Mouse (Mus musculus) large intestine, adult 2 months (tissue): ENCODE data around the gene Jup. TPM values are rescaled to one million over a fixed set of nuclear protein-coding genes. Genes with fewer than 3 reads are reported as not detected.
"Not testable (repeated sequence)": the region's sequence is repeated elsewhere in the genome, so short reads cannot be mapped to it uniquely, and the experiment has no call there.

ENCODE experiments used
- DNase-seq: peaks from one replicate; pipeline ENCODE4 v3.0.0-alpha.2; 2012; ENCODE audit warnings: low read depth, low spot score
- WGBS: fragments of 180-500 bp; shearing (Covaris S2); methylation state at CpG from one replicate; pipeline ENCODE4 v1.1.7; 2018; 5-methylcytosine and 5-hydroxymethylcytosine counted together
- polyA plus RNA-seq: library from polyadenylated mRNA; depleted of rRNA; stranded (reverse); fragments of >200 nt; gene quantifications from 2 replicates; pipeline ENCODE4 v1.2.3, GENCODE M21; 2012; rRNA removed

Jup gene
- polyA plus RNA-seq, 1 experiment: 216 TPM

DNA sequence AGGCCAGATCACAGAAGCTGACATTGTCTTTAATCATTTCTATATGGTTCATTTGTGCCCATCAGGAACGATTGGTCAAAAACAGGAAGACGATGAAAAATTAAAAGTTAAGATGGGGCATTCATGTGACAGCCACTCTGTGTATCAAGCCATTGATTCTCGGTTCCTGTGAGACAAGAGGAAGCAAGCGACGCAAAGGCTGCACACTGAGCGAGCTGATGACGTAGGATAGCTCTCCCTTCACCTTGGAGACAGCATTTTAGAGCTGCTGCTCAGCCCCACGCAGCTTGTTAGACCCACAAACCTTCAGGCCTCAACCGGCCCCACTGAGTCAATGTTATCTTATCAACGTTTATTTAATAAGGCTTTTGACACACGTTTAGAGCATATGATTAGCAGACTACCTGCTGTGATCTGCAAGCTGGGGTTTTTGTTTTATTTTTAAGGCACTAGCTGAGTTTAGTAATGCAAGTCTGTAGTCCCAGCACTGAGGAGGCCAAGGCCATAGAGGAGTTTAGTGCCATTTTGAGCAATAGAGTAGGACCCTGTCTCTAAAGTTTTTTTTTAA lies 72.4 kb downstream of the Jup start:
- WGBS: 76% methylated on average over 11 of the region's 11 CpGs
- DNase-seq: no peak

GRCm38 (mm10) chr11:100323578-100323977 lies 74.0 kb downstream of the Jup start:
- 18% methylated on average over 3 of the region's 3 CpGs for WGBS

GRCm38 (mm10) chr11:100322591-100323258 lies 74.8 kb downstream of the Jup start:
- no peak for DNase-seq
- WGBS: 25% methylated on average over 3 of the region's 3 CpGs

More at GRCm38 (mm10) chr11:100323578-100323977, 74.0 kb downstream of the Jup start:
- DNase-seq: peak; percentile 59

DNA sequence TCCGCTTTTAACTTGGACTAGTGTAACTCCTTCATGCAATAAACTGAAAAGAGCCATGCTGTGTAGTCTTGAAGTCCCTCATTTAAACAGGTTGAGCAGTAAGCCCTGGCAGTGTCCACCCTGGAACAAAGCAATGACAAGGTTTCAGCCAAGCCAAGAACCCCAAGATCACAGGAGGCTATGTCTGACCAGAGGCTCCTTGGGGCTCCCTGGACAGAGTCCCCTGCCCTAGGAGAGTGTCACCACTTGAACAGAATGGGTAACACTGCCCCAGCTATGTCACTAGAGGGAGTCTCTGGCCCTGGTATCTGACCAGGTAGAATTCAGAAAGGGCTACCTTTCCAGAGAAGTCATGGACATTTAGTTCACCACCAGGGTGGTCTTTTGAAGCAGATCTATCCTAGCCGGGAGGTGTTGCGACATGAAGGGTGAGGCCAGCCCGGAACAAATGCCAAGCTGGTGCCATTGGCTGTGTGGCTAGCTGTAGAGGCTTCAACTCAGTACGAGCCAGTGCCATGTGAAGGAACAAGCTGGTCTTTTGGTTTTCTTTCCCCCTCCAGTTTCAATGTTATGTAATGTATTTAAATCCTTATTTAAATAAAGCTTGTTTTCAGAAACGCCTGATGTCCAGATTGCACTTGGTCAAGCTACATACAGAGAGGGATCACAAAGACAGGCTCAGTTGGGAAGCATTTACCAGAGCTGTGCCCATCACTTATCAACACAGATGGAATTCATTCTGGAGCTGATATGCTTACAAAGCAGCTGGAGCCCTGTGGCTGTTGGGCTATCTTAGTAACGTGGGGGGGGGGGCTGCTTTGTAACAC lies 75.9 kb downstream of the Jup start:
- not testable (repeated sequence) for DNase-seq
- 29% methylated on average over 7 of the region's 7 CpGs for WGBS

DNA sequence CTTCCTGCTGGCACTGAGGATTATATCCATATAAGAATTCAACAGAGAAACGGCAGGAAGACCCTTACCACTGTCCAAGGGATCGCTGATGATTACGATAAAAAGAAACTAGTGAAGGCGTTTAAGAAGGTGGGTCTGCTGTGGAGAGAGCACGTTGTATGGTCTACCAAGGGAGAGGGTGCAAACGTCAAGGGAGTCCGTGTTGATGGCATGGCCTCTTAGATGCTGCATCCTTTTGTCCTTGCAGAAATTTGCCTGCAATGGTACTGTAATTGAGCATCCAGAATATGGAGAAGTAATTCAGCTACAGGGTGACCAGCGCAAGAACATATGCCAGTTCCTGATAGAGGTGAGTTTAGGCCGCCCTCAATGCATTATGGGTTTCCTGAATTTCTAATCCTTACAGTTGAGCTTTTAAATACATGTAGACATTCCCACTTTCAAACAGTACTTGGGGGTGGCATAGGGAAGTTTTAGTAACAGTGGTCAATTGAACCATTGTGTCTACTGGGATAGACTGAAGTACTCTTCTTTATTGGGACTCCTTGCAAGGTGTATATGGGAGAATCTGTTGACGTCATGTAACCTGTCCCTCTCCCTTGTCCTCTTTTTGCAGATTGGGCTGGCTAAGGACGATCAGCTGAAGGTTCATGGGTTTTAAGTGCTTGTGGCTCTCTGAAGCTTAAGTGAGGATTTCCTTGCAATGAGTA lies 76.7 kb downstream of the Jup start:
- WGBS: 7% methylated on average over 11 of the region's 11 CpGs
- DNase-seq: not testable (repeated sequence)

- WGBS: under 1% methylated on average over 40 of the region's 40 CpGs
- peak; percentile 95 for DNase-seq
Measured at GRCm38 (mm10) chr11:100320172-100320630, 77.4 kb downstream of the Jup start.

DNA sequence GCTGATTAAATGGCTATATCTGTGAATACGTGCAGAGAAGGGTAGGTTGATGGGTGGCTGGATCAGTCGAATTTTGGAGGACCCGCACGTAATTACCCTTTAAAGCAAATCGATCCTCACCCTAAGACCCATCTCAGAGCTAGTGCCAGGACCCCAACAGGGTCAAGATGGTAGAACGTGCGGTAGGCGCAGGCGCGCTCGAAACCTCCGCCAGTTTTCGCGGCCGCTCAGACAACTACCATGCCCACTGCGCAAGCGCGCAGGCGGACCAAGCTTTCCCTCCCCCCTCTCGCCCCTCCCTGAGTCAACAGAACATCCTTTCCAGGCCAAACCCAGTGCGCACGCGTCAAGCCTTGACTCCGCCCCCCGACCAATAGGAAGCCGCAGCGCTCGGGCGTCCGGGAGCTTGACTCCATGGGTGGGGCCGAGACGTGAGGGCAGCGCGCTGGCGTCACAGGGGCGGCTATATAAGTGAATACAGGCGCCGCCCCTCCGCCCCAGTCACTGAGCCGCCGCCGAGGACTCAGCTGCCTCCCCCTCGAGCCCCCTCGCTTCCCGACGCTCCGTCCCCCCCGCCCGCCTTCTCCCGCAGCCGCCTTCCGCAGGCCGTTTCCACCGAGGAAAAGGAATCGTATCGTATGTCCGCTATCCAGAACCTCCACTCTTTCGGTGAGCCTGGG lies 77.9 kb downstream of the Jup start, which contains the start of gene Eif1:
Gene Eif1 (plus strand): TSS at position 394 of the 680 bp plus-strand sequence.
- 1% methylated on average over 53 of the region's 58 CpGs for WGBS
- peak; percentile 100 for DNase-seq

Other genes with a start within 250 kb of the Jup start
- gene Krt19, start 249.1 kb downstream of the Jup start, polyA plus RNA-seq: 2,546 and 2,690 TPM in 2 replicates
- gene Krt9, start 204.5 kb downstream of the Jup start, polyA plus RNA-seq: not detected in 2 replicates
- gene Krt14, start 190.2 kb downstream of the Jup start, polyA plus RNA-seq: 0.16 TPM in 1 of 2 replicates, not detected in the other
- gene Krt16, start 148.9 kb downstream of the Jup start, polyA plus RNA-seq: 0.07 TPM in 2 replicates
- gene Krt17, start 136.7 kb downstream of the Jup start, polyA plus RNA-seq: 1.9 and 2.2 TPM in 2 replicates
- not detected in 2 replicates for gene Krt42, start 127.9 kb downstream of the Jup start, polyA plus RNA-seq
- 146 and 159 TPM in 2 replicates for gene Eif1, start 77.9 kb downstream of the Jup start, polyA plus RNA-seq
- gene Gast, start 63.4 kb downstream of the Jup start, polyA plus RNA-seq: not detected in 2 replicates
- gene Hap1, start 41.6 kb downstream of the Jup start, polyA plus RNA-seq: 5.2 and 5.4 TPM in 2 replicates
- 5.7 and 6.0 TPM in 2 replicates for gene P3h4, start 17.1 kb upstream of the Jup start, polyA plus RNA-seq
- 11.2 and 11.5 TPM in 2 replicates for gene Fkbp10, start 17.9 kb upstream of the Jup start, polyA plus RNA-seq
- 18.0 and 18.5 TPM in 2 replicates for gene Nt5c3b, start 44.0 kb upstream of the Jup start, polyA plus RNA-seq
- gene Klhl10, start 44.2 kb upstream of the Jup start, polyA plus RNA-seq: 0.05 and 0.11 TPM in 2 replicates
- 1.2 and 2.5 TPM in 2 replicates for gene Klhl11, start 75.0 kb upstream of the Jup start, polyA plus RNA-seq
- 43.0 and 70.5 TPM in 2 replicates for gene Acly, start 130.2 kb upstream of the Jup start, polyA plus RNA-seq
- gene Ttc25, start 147.8 kb upstream of the Jup start, polyA plus RNA-seq: 0.12 TPM in 1 of 2 replicates, not detected in the other
- 32.5 and 32.8 TPM in 2 replicates for gene Cnp, start 177.1 kb upstream of the Jup start, polyA plus RNA-seq
- gene Nkiras2, start 221.5 kb upstream of the Jup start, polyA plus RNA-seq: 88.6 and 112 TPM in 2 replicates
- gene Dnajc7, start 222.4 kb upstream of the Jup start, polyA plus RNA-seq: 53.6 and 60.9 TPM in 2 replicates